In genomic region chr3:59208650-59209548, GRCm38 (mm10) we compare ENCODE assay signal across 9 mouse cellular contexts. TPM values are rescaled to one million over a fixed set of nuclear protein-coding genes. Genes with fewer than 3 reads are reported as not detected.
DNase-seq lines count a peak whose midpoint lies in the region; ATAC-seq lines count a peak whose summit lies in the region.
"Had no signal": no experiment of that assay in that cellular context is flagged by ENCODE, and none has a peak within 500 bp of the region (broad histone marks: within the 10 kb centered on the region; RNA-seq: fewer than 3 reads in every experiment).

No protein-coding gene starts in this region.

- H3K4me2 ChIP-seq in hindbrain, embryonic 12.5 days (replicated peaks), result no peak overlapping the region
- H3K4me2 ChIP-seq: heart, embryonic 15.5 days had no signal

- peak; percentile 74 to 85 for DNase-seq in left cerebral cortex, postnatal 14 days (ENCODE audit: low spot score in 2 of 2)
- DNase-seq in left cerebral cortex, postnatal 36 days (ENCODE audit: low spot score in 2 of 2), result no peak
- DNase-seq in Muller cell, postnatal 12 days (ENCODE audit: inconsistent ontology term), result peak; percentile 38
- peak; percentile 66 to 89 for DNase-seq in cerebellum, postnatal 10 days
- peak; percentile 65 for DNase-seq in lung, postnatal 25 days (ENCODE audit: low spot score)
- DNase-seq in telencephalon, adult 2 months (ENCODE audit: low read depth, low spot score), result peak; percentile 65
- no peak for DNase-seq in thymus, postnatal 4 days

- no peaks in the 10 kb centered on the region for H3K27me3 ChIP-seq in hindbrain, embryonic 12.5 days
- H3K27me3 ChIP-seq: heart, embryonic 15.5 days had no signal

- peak; percentile 41; the same call in 1 of the 2 replicates for ATAC-seq in hindbrain, embryonic 12.5 days (ENCODE audit: low FRiP score)

- H3K9ac ChIP-seq in hindbrain, embryonic 12.5 days, result no peak overlapping the region
- H3K9ac ChIP-seq: heart, embryonic 15.5 days had no signal

- WGBS in hindbrain, embryonic 12.5 days, result 63% methylated on average over 4 of the region's 4 CpGs

- H3K9me3 ChIP-seq in hindbrain, embryonic 12.5 days (replicated peaks), result no peaks in the 10 kb centered on the region
- H3K9me3 ChIP-seq: heart, embryonic 15.5 days had no signal

- no peaks in the 10 kb centered on the region for H3K36me3 ChIP-seq in hindbrain, embryonic 12.5 days
- H3K36me3 ChIP-seq: heart, embryonic 15.5 days had no signal

- intact Hi-C loops in left cerebral cortex, postnatal 14 days (cut with DNase I), result loop anchor here (1.0 kb wide), 1 partner anchor 89 kb away; no protein-coding TSS in a partner anchor
- intact Hi-C loops in left cerebral cortex, postnatal 36 days (cut with DNase I), result loop anchor here (1.0 to 2.0 kb wide), 2 partner anchors 32 to 88 kb away; no protein-coding TSS in a partner anchor

- H3K27ac ChIP-seq in hindbrain, embryonic 12.5 days, result no peak overlapping the region
- H3K27ac ChIP-seq: heart, embryonic 15.5 days had no signal

- H3K4me1 ChIP-seq in hindbrain, embryonic 12.5 days, result 0 out of 2 replicates have a peak, but pooled peaks cover 3% of the 10 kb centered on the region

- no peak overlapping the region for H3K4me3 ChIP-seq in hindbrain, embryonic 12.5 days
- H3K4me3 ChIP-seq: heart, embryonic 15.5 days had no signal

RNA-seq across cellular contexts. Expression of gene P2ry13, which starts 1.8 kb away (rescaled TPM):
- total RNA-seq in left cerebral cortex, postnatal 14 days (2021), result 10 to 100 TPM; 11.6 to 14.4 TPM
- 10 to 100 TPM; 10.3 to 11.2 TPM for total RNA-seq in left cerebral cortex, postnatal 36 days (2021)
- polyA plus RNA-seq in hindbrain, embryonic 12.5 days (2016; fragmentation: Nextera tagmentation; extraction: Ambion mirVana), result 1.2 and 1.4 TPM in 2 replicates

RNA-seq across cellular contexts. Expression of gene Gpr87, which starts 14.0 kb away (rescaled TPM):
- not detected for total RNA-seq in left cerebral cortex, postnatal 14 days (2021)
- not detected for total RNA-seq in left cerebral cortex, postnatal 36 days (2021)
- polyA plus RNA-seq in hindbrain, embryonic 12.5 days (2016; fragmentation: Nextera tagmentation; extraction: Ambion mirVana), result 0.43 TPM in 1 of 2 replicates, not detected in the other

RNA-seq across cellular contexts. Expression of gene P2ry12, which starts 53.8 kb away (rescaled TPM):
- 10 to 100 TPM; 70.6 to 76.3 TPM for total RNA-seq in left cerebral cortex, postnatal 14 days (2021)
- total RNA-seq in left cerebral cortex, postnatal 36 days (2021), result 10 to 100 TPM; 39.1 to 56.1 TPM
- polyA plus RNA-seq in hindbrain, embryonic 12.5 days (2016; fragmentation: Nextera tagmentation; extraction: Ambion mirVana), result 4.3 and 5.4 TPM in 2 replicates

RNA-seq across cellular contexts. Expression of gene P2ry14, which starts 55.5 kb away (rescaled TPM):
- total RNA-seq in left cerebral cortex, postnatal 14 days (2021), result 1 to 10 TPM; 1.9 to 2.7 TPM
- 1 to 10 TPM; 2.2 to 2.9 TPM for total RNA-seq in left cerebral cortex, postnatal 36 days (2021)
- 1.5 and 2.3 TPM in 2 replicates for polyA plus RNA-seq in hindbrain, embryonic 12.5 days (2016; fragmentation: Nextera tagmentation; extraction: Ambion mirVana)

Comparison
In these comparisons a context has a peak if more than half of its experiments do, and no peak if none do; other contexts are left out.
1. DNase-seq: peak in left cerebral cortex, postnatal 14 days (2 of 2), Muller cell, postnatal 12 days (single experiment), cerebellum, postnatal 10 days (2 of 2), lung, postnatal 25 days (single experiment) and telencephalon, adult 2 months (single experiment); none in left cerebral cortex, postnatal 36 days (0 of 2) and thymus, postnatal 4 days (single experiment).